Mouse (Mus musculus) small intestine, adult 2 months (tissue): ENCODE results near the gene Trappc12.

Source experiments
- CTCF ChIP-seq: fragments of 200-500 bp; IDR thresholded peaks from 2 replicates; pipeline ENCODE4 v1.5.1; 2012; ENCODE audit warnings: low read depth, mild to moderate bottlenecking, control low read depth, inconsistent platforms, low read length, moderate library complexity, mixed read lengths; ENCODE audit not compliant: insufficient replicate concordance, insufficient read length; ENCODE audit errors: extremely low read depth
- POLR2A ChIP-seq: fragments of 200-500 bp; IDR thresholded peaks from 2 replicates; pipeline ENCODE4 v1.6.1; 2012; ENCODE audit warnings: low read depth, mild to moderate bottlenecking, control low read depth, inconsistent platforms, low read length, moderate library complexity

GRCm38 (mm10) chr12:28662628-28663027 is 87.6 kb downstream of the Trappc12 start:
- TF ChIP-seq POLR2A (no peak), CTCF (no peak)
